Mouse (Mus musculus) forebrain, embryonic 13.5 days (tissue): ENCODE data around the gene Mob4. TPM values are rescaled to one million over a fixed set of nuclear protein-coding genes. Genes with fewer than 3 reads are reported as not detected.

ENCODE experiments used
- ATAC-seq: fragments of 200-750 bp; cut with Nextera tagmentation; 2 replicates; pipeline ENCODE4 v1.8.0; 2017
- H3K27ac ChIP-seq: fragments of 300-500 bp; sonication (generic); 2 replicates; pipeline ENCODE4 v1.5.1; 2015; ENCODE audit warnings: inconsistent platforms, mild to moderate bottlenecking, moderate library complexity
- H3K27me3 ChIP-seq: fragments of 300-500 bp; sonication (generic); 2 replicates; pipeline ENCODE4 v1.6.1; 2015; ENCODE audit warnings: mild to moderate bottlenecking, inconsistent platforms
- H3K36me3 ChIP-seq: fragments of 300-500 bp; sonication (generic); 2 replicates; pipeline ENCODE4 v1.6.1; 2015; ENCODE audit warnings: mild to moderate bottlenecking, inconsistent platforms; ENCODE audit not compliant: poor library complexity, severe bottlenecking
- H3K4me1 ChIP-seq: fragments of 300-500 bp; sonication (generic); 2 replicates; pipeline ENCODE4 v1.6.1; 2015; ENCODE audit warnings: inconsistent platforms
- H3K4me2 ChIP-seq: fragments of 300-500 bp; sonication (generic); 2 replicates; pipeline ENCODE4 v1.6.1; 2015; ENCODE audit warnings: inconsistent platforms, mild to moderate bottlenecking, moderate library complexity
- H3K4me3 ChIP-seq: fragments of 300-500 bp; sonication (generic); 2 replicates; pipeline ENCODE4 v1.5.1; 2015; ENCODE audit warnings: mild to moderate bottlenecking, inconsistent platforms
- H3K9ac ChIP-seq: fragments of 300-500 bp; sonication (generic); 2 replicates; pipeline ENCODE4 v1.6.1; 2015; ENCODE audit warnings: mild to moderate bottlenecking, inconsistent platforms
- H3K9me3 ChIP-seq: fragments of 300-500 bp; sonication (generic); replicated peaks from 2 replicates; pipeline ENCODE4 v1.6.1; 2016; ENCODE audit warnings: inconsistent platforms
- WGBS: fragments of 180-500 bp; shearing (Covaris S2); methylation state at CpG from one replicate; pipeline ENCODE4 v1.1.7; 2015; 5-methylcytosine and 5-hydroxymethylcytosine counted together
- polyA plus RNA-seq: library from polyadenylated mRNA; unstranded; fragments of >200 nt; fragmentation: Nextera tagmentation; extraction: Ambion mirVana; gene quantifications from 2 replicates; pipeline ENCODE4 v1.2.1, GENCODE M21; 2015

Gene Mob4
- polyA plus RNA-seq, 1 experiment from 2014 or later, result 191 TPM

DNA sequence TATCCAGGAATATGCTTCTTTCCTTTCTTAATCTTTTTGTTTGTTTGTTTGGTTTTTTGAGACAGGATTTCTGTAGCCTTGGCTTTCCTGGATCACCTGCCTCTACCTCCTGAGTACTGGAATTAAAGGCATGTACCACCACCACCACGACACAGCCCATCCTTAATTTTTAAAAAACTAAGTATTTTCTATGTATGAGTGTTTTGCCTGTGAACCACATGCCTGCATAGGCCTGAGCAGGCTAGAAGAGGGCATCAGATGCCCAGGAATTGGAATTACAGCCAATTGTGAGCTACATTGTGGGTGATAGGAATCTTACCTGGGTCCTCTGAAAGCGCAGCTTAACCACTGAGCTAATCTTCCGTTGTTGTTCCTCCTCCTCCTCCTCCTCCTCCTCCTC, 3.3 kb downstream of the Mob4 start:
- H3K9me3 ChIP-seq, result no peaks in the 10 kb centered on the region
- peaks cover 27% of the 10 kb centered on the region for H3K4me1 ChIP-seq
- no peak for ATAC-seq
- no peak overlapping the region for H3K9ac ChIP-seq
- H3K4me3 ChIP-seq, result no peak overlapping the region
- no peaks in the 10 kb centered on the region for H3K27me3 ChIP-seq
- no peak overlapping the region for H3K27ac ChIP-seq
- peaks cover 9% of the 10 kb centered on the region for H3K36me3 ChIP-seq
- 97% methylated on average over 3 of the region's 3 CpGs for whole genome bisulfite sequencing
- no peak overlapping the region for H3K4me2 ChIP-seq

DNA sequence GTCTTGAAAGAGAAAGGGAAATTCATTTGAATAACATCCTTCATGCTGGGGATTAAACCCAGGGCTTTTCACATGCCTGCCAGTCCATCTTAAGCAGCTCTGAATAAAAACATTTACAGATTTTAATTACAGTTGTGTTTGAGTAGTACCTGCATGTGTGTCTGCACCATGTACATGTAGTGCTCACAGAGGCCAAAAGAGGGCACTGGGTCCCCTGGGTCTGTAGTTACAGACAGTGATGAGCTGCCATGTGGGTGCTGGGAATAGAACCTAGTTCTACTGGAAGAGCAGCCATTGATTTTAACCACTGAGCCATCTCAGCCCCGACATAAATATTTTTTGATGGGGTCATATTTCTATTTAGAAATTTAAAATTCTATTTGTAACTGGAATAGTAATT, 4.8 kb downstream of the Mob4 start:
- 98% methylated on average over 1 of the region's 1 CpGs for WGBS
- Histone ChIP-seq H3K4me1 (peaks cover 21% of the 10 kb centered on the region), H3K27me3 (no peaks in the 10 kb centered on the region), H3K36me3 (peaks cover 21% of the 10 kb centered on the region), H3K9me3 (no peaks in the 10 kb centered on the region), H3K4me2 (no peak overlapping the region), H3K4me3 (no peak overlapping the region), H3K27ac (no peak overlapping the region), H3K9ac (no peak overlapping the region)
- no peak for ATAC-seq

DNA sequence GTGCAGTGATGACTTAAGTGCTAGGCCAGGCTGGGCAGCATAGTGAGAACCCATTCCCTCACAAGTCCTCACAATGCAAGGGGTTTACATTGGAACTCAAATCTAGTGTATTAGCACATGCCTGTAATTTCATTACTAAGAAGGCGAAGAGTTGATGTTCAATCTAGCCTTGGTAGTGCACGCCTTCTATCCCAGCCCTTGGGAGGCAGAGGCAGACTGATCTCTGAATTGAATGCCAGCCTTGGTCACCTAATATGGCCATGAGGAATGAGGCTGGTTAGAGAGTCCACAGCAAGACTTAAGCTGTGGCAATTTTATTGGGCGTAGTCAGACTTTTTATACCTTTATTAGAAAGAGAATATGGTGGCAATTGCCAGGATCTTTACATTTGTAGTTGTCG, 13.3 kb downstream of the Mob4 start:
- no peak for ATAC-seq
- H3K9me3 ChIP-seq, result no peaks in the 10 kb centered on the region
- H3K4me3 ChIP-seq, result no peak overlapping the region
- peaks cover 50% of the 10 kb centered on the region for H3K36me3 ChIP-seq
- 96% methylated on average over 4 of the region's 4 CpGs for WGBS
- H3K27me3 ChIP-seq, result no peaks in the 10 kb centered on the region
- no peak overlapping the region for H3K9ac ChIP-seq
- H3K4me1 ChIP-seq, result no peaks in the 10 kb centered on the region
- H3K27ac ChIP-seq, result no peak overlapping the region
- H3K4me2 ChIP-seq, result no peak overlapping the region

DNA sequence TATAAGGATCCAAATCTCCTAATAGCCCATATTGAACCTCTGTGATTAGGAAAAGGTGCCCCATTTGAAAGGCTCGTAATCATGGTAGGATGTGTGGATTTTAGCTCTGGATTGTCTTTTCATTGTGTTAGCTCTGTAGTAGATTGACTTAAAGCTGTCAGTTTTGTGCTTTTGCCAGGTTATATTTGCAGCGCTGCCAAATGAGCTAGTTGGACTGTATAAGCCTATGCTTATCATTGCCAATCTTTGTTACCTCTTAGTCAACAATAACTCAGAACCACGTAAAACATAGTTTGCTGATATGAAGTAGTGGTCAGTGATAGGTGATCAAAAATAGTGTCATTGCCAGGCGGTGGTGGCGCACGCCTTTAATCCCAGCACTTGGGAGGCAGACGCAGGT, 14.5 kb downstream of the Mob4 start:
- WGBS, result 97% methylated on average over 7 of the region's 7 CpGs
- Histone ChIP-seq H3K27me3 (no peaks in the 10 kb centered on the region), H3K9me3 (no peaks in the 10 kb centered on the region), H3K4me1 (no peaks in the 10 kb centered on the region), H3K27ac (no peak overlapping the region), H3K4me3 (no peak overlapping the region), H3K36me3 (peaks cover 51% of the 10 kb centered on the region), H3K4me2 (no peak overlapping the region), H3K9ac (no peak overlapping the region)
- ATAC-seq, result no peak

DNA sequence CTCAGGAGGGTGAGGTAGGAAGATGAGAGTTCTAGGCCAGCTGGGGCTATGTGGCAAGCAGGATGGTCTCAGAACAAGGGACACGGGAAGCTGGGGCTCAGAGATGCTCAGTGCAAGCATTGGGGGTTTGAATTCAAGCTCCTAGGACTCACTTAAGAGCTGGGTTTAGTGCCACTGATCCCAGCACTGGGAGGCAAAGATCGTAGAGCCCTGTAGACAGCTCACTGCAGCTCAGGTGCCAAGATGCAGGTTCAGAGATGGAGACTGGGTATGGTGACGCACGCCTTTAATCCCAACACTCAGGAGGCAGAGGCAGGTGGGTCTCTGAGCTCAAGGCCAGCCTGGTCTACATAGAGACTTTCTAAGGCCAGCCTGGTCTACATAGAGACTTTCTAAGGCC, 26.3 kb downstream of the Mob4 start:
- WGBS, result 96% methylated on average over 4 of the region's 4 CpGs
- Histone ChIP-seq H3K4me2 (no peak overlapping the region), H3K27ac (no peak overlapping the region), H3K9me3 (no peaks in the 10 kb centered on the region), H3K4me3 (no peak overlapping the region), H3K27me3 (no peaks in the 10 kb centered on the region), H3K36me3 (peaks cover 51% of the 10 kb centered on the region), H3K9ac (no peak overlapping the region), H3K4me1 (0 out of 2 replicates have a peak, but pooled peaks cover 3% of the 10 kb centered on the region)
- ATAC-seq, result no peak

DNA sequence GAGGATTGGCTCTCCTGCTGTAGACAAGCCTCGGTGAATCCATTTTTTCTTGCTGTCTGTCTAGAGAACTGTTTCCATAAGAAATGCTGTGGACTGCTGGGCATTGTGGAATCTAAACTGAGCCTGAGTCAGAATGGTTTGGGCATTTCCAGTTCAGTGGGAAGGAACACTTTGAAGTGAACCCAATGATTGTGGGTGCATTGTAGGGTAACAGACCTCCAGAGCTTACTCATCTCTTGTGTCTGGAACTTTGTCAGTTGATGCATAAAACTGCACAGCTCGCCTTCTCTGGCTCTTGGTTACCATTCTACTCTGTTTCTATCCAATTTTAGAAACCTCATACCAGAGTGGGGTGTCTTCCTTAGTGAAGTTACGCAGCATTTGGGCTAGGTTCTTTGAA, 27.2 kb downstream of the Mob4 start:
- ATAC-seq, result no peak
- Histone ChIP-seq H3K4me3 (no peak overlapping the region), H3K9ac (no peak overlapping the region), H3K27me3 (no peaks in the 10 kb centered on the region), H3K27ac (no peak overlapping the region), H3K36me3 (peaks cover 46% of the 10 kb centered on the region), H3K4me1 (0 out of 2 replicates have a peak, but pooled peaks cover 3% of the 10 kb centered on the region), H3K9me3 (no peaks in the 10 kb centered on the region), H3K4me2 (no peak overlapping the region)
- WGBS, result 97% methylated on average over 3 of the region's 3 CpGs

DNA sequence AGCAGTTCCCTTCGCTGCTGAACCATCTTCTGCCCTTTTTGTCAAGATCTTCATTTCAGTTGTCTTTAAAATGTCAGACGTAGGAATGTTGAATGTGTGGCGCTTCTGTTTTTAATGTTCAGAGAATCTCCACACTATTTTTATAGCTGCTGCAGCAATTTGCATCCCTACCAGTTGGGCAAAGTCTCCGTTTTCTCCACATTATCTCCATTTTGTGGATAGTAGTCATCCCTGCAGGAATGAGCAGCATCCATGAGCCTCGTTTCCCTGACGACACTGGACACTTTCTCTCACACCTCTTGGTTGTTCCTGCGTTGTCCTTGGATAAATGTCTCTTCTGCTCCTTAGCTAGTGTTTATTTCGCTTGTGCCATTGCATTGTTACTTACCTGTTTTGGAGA, 27.8 kb downstream of the Mob4 start:
- no peaks in the 10 kb centered on the region for H3K27me3 ChIP-seq
- peaks cover 44% of the 10 kb centered on the region for H3K36me3 ChIP-seq
- WGBS, result 90% methylated on average over 8 of the region's 8 CpGs
- H3K9ac ChIP-seq, result no peak overlapping the region
- no peaks in the 10 kb centered on the region for H3K9me3 ChIP-seq
- no peak overlapping the region for H3K27ac ChIP-seq
- ATAC-seq, result no peak
- H3K4me3 ChIP-seq, result no peak overlapping the region
- H3K4me1 ChIP-seq, result 0 out of 2 replicates have a peak, but pooled peaks cover 3% of the 10 kb centered on the region
- H3K4me2 ChIP-seq, result no peak overlapping the region

DNA sequence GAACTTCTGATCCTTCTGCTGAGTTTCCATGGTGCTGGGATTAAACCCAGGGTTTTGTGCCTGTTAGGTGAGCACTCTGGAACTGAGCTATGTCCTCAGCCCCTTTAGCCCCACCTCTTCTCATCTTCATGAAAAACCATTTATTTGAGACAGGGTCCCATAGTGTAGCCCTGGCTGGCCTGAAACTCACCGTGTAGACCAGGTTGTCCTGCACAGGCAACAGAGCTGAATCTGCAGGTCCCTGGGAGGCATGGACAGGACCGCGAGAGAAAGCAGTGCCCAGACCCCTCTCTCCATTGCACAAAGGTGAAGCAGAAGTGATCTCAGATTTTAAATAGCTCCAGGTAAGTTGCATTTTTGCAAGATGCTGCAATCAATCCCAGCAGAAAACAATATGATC, 29.2 kb downstream of the Mob4 start:
- WGBS, result 91% methylated on average over 3 of the region's 3 CpGs

DNA sequence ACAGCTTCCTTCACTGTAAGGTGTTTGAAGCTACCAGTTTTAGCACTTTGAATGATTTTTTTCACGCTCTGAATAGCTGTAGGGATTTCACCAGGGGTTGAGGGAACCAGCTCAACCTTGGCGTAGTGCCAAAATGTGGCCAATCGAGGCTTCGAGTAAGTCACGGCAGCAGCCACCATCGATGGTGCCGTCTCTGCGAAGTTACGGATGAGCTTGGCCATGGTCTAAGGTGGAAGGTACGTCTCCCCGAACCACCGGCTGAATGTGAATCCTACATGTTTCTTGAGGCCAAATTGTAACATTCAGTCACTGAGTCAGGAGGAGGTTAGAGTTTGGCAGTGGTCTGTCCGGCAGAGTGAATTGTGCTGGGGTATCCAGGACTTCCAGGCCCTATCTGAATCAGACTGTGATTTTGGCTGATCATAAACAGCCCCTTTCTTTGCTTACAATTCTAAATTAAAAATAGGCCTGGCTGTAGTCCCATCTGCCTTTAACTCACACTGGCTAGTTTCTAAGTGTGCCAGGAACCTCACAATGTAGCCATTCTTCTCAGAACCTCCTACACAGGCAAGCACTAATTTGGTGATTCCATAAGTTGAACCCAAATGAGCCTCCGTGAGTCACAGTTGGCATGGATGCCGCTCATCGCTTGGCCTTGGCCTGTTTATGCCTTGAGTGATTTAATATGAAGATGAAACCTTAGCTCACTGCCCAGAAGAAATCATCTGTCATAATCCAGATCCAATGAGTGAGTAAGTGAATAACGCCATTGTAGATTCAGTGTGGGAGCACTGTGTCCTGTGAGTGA, 30.0 kb downstream of the Mob4 start:
- H3K27me3 ChIP-seq, result no peaks in the 10 kb centered on the region
- H3K27ac ChIP-seq, result peak overlapping the region; percentile 45
- 73% methylated on average over 17 of the region's 17 CpGs for WGBS

More for the DNA sequence above, 29.2 kb downstream of the Mob4 start:
- ATAC-seq, result no peak
- Histone ChIP-seq H3K9me3 (no peaks in the 10 kb centered on the region), H3K4me1 (0 out of 2 replicates have a peak, but pooled peaks cover 3% of the 10 kb centered on the region), H3K36me3 (peaks cover 36% of the 10 kb centered on the region), H3K27me3 (no peaks in the 10 kb centered on the region), H3K4me2 (no peak overlapping the region), H3K9ac (no peak overlapping the region), H3K27ac (no peak overlapping the region), H3K4me3 (no peak overlapping the region)

DNA sequence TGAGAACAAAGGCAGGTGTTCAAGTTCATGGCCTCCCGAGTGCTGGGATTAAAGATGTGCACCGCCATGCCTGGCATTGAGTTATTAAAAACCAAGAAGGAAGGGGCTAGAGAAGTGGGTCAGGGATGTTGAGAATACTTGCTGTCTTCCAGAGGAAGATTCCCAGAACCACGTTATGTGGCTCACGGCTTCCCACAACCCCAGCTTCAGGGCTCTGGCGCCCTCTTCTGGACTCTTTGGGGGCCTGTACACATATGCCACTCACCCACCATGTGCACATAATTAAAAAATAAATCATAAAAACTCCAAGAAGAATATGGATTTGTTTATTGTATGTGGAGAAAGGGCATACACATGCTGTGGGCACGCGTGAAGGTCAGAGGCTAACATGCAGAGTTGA, 30.9 kb downstream of the Mob4 start:
- 0 out of 2 replicates have a peak, but pooled peaks cover 3% of the 10 kb centered on the region for H3K4me1 ChIP-seq
- H3K27ac ChIP-seq, result no peak overlapping the region
- no peaks in the 10 kb centered on the region for H3K27me3 ChIP-seq
- peaks cover 19% of the 10 kb centered on the region for H3K36me3 ChIP-seq
- no peaks in the 10 kb centered on the region for H3K9me3 ChIP-seq
- ATAC-seq, result 0 out of 2 replicates have a peak, but pooled peaks have one; percentile 12
- WGBS, result 65% methylated on average over 7 of the region's 7 CpGs
- H3K4me2 ChIP-seq, result no peak overlapping the region
- no peak overlapping the region for H3K4me3 ChIP-seq
- no peak overlapping the region for H3K9ac ChIP-seq

More for the DNA sequence above, 30.0 kb downstream of the Mob4 start:
- Histone ChIP-seq H3K36me3 (peaks cover 28% of the 10 kb centered on the region), H3K4me3 (no peak overlapping the region), H3K4me1 (0 out of 2 replicates have a peak, but pooled peaks cover 3% of the 10 kb centered on the region), H3K9ac (no peak overlapping the region), H3K4me2 (no peak overlapping the region), H3K9me3 (no peaks in the 10 kb centered on the region)
- peak; percentile 70 for ATAC-seq

DNA sequence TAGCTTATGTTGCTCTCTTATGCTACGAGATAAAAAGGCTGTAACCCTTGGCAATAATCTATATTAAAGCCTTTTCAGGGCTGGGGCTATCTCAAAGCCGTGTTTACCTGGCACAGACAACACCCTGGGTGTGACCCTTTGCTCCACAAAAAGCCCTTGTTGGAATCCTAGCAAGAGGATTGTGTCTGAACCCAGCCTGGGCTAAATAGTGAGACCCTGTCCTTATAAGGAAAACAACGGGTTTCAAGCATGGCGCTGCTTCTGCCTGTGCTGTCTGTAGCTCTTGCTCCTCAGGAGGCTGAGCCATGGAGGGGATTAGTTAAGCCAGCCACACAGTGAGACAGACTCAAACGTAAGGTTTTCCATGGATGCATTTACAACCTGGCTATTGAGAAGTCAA, 31.8 kb downstream of the Mob4 start:
- no peak for ATAC-seq
- no peak overlapping the region for H3K4me2 ChIP-seq

DNA sequence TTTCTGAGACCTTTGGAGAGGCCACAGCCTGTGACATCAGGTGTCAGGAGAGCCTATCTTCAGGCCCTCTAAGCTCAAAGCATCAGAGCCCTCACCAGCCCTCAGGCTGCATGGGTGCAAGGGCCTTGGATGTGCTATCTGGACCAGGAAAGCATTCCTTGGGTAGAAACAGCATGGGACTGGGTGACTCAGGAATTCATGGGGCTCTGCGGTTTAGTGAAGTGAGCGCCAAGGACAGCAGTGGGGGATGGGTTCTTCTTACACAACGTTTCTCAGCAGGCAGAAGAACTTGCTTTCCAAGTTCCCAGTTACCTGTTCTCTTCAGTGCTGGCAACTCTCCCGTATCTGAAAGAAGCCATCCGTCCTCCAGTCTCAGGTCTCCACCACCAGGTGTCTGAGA, 33.0 kb downstream of the Mob4 start:
- Histone ChIP-seq H3K9me3 (peaks cover under 1% of the 10 kb centered on the region; the same call in 1 of the 2 replicates), H3K27me3 (no peaks in the 10 kb centered on the region), H3K9ac (no peak overlapping the region), H3K36me3 (0 out of 2 replicates have a peak, but pooled peaks cover 1% of the 10 kb centered on the region), H3K4me3 (no peak overlapping the region), H3K4me2 (no peak overlapping the region), H3K27ac (no peak overlapping the region), H3K4me1 (0 out of 2 replicates have a peak, but pooled peaks cover 3% of the 10 kb centered on the region)
- no peak for ATAC-seq
- 70% methylated on average over 5 of the region's 5 CpGs for WGBS

More for the DNA sequence above, 31.8 kb downstream of the Mob4 start:
- H3K4me3 ChIP-seq, result no peak overlapping the region
- no peak overlapping the region for H3K9ac ChIP-seq
- 56% methylated on average over 5 of the region's 5 CpGs for whole genome bisulfite sequencing
- H3K36me3 ChIP-seq, result peaks cover 10% of the 10 kb centered on the region; the same call in 1 of the 2 replicates
- H3K27me3 ChIP-seq, result no peaks in the 10 kb centered on the region
- H3K27ac ChIP-seq, result no peak overlapping the region
- H3K4me1 ChIP-seq, result 0 out of 2 replicates have a peak, but pooled peaks cover 3% of the 10 kb centered on the region
- no peaks in the 10 kb centered on the region for H3K9me3 ChIP-seq
